Mouse (Mus musculus): Measurements from ENCODE around the gene Lcn11. TPM values are rescaled to one million over a fixed set of nuclear protein-coding genes. Genes with fewer than 3 reads are reported as not detected.

Gene Lcn11
- polyA plus RNA-seq, 1 experiment from 2014 or later = not detected

Other genes starting within 250 kb of the Lcn11 start
- gene Traf2, start 230.1 kb upstream of the Lcn11 start, polyA plus RNA-seq (2015; fragmentation: Nextera tagmentation; extraction: Ambion mirVana) = 26.7 and 32.4 TPM in 2 replicates
- 339 and 367 TPM in 2 replicates for gene Edf1, start 219.2 kb upstream of the Lcn11 start, polyA plus RNA-seq (2015; fragmentation: Nextera tagmentation; extraction: Ambion mirVana)
- 297 and 389 TPM in 2 replicates for gene Mamdc4, start 202.2 kb upstream of the Lcn11 start, polyA plus RNA-seq (2015; fragmentation: Nextera tagmentation; extraction: Ambion mirVana)
- gene Phpt1, start 201.8 kb upstream of the Lcn11 start, polyA plus RNA-seq (2015; fragmentation: Nextera tagmentation; extraction: Ambion mirVana) = 163 and 190 TPM in 2 replicates
- gene Ajm1, start 195.3 kb upstream of the Lcn11 start, polyA plus RNA-seq (2015; fragmentation: Nextera tagmentation; extraction: Ambion mirVana) = 1.7 and 2.9 TPM in 2 replicates
- gene Rabl6, start 168.5 kb upstream of the Lcn11 start, polyA plus RNA-seq (2015; fragmentation: Nextera tagmentation; extraction: Ambion mirVana) = 65.5 and 69.7 TPM in 2 replicates
- 0.13 and 0.16 TPM in 2 replicates for gene Ccdc183, start 159.3 kb upstream of the Lcn11 start, polyA plus RNA-seq (2015; fragmentation: Nextera tagmentation; extraction: Ambion mirVana)
- 22.2 and 23.8 TPM in 2 replicates for gene Tmem141, start 155.0 kb upstream of the Lcn11 start, polyA plus RNA-seq (2015; fragmentation: Nextera tagmentation; extraction: Ambion mirVana)
- 3.5 and 4.7 TPM in 2 replicates for gene Fcna, start 149.0 kb upstream of the Lcn11 start, polyA plus RNA-seq (2015; fragmentation: Nextera tagmentation; extraction: Ambion mirVana)
- not detected in 2 replicates for gene Lcn8, start 123.9 kb upstream of the Lcn11 start, polyA plus RNA-seq (2015; fragmentation: Nextera tagmentation; extraction: Ambion mirVana)
- not detected in 2 replicates for gene Lcn5, start 119.1 kb upstream of the Lcn11 start, polyA plus RNA-seq (2015; fragmentation: Nextera tagmentation; extraction: Ambion mirVana)
- gene Lcn6, start 100.2 kb upstream of the Lcn11 start, polyA plus RNA-seq (2015; fragmentation: Nextera tagmentation; extraction: Ambion mirVana) = not detected in 2 replicates
- not detected in 2 replicates for gene Lcn10, start 94.3 kb upstream of the Lcn11 start, polyA plus RNA-seq (2015; fragmentation: Nextera tagmentation; extraction: Ambion mirVana)
- gene Obp2a, start 77.0 kb upstream of the Lcn11 start, polyA plus RNA-seq (2015; fragmentation: Nextera tagmentation; extraction: Ambion mirVana) = not detected in 2 replicates
- gene Bmyc, start 70.3 kb upstream of the Lcn11 start, polyA plus RNA-seq (2015; fragmentation: Nextera tagmentation; extraction: Ambion mirVana) = 87.2 and 98.7 TPM in 2 replicates
- not detected in 2 replicates for gene Obp2b, start 40.0 kb upstream of the Lcn11 start, polyA plus RNA-seq (2015; fragmentation: Nextera tagmentation; extraction: Ambion mirVana)
- gene Lcn3, start 11.4 kb upstream of the Lcn11 start, polyA plus RNA-seq (2015; fragmentation: Nextera tagmentation; extraction: Ambion mirVana) = not detected in 2 replicates
- gene Gm13539, start 5.2 kb downstream of the Lcn11 start, polyA plus RNA-seq (2015; fragmentation: Nextera tagmentation; extraction: Ambion mirVana) = not detected in 2 replicates
- not detected in 2 replicates for gene Glt6d1, start 38.8 kb downstream of the Lcn11 start, polyA plus RNA-seq (2015; fragmentation: Nextera tagmentation; extraction: Ambion mirVana)
- not detected in 2 replicates for gene Lcn9, start 46.1 kb downstream of the Lcn11 start, polyA plus RNA-seq (2015; fragmentation: Nextera tagmentation; extraction: Ambion mirVana)
- not detected in 2 replicates for gene Sohlh1, start 70.2 kb downstream of the Lcn11 start, polyA plus RNA-seq (2015; fragmentation: Nextera tagmentation; extraction: Ambion mirVana)
- 0.53 and 0.67 TPM in 2 replicates for gene Kcnt1, start 86.7 kb downstream of the Lcn11 start, polyA plus RNA-seq (2015; fragmentation: Nextera tagmentation; extraction: Ambion mirVana)
- 11.3 and 15.6 TPM in 2 replicates for gene Camsap1, start 206.3 kb downstream of the Lcn11 start, polyA plus RNA-seq (2015; fragmentation: Nextera tagmentation; extraction: Ambion mirVana)
- gene Ubac1, start 244.7 kb downstream of the Lcn11 start, polyA plus RNA-seq (2015; fragmentation: Nextera tagmentation; extraction: Ambion mirVana) = 82.2 and 84.1 TPM in 2 replicates